Mouse (Mus musculus) ES-Bruce4 (cell line): ENCODE data around the gene Bard1. TPM values are rescaled to one million over a fixed set of nuclear protein-coding genes. Genes with fewer than 3 reads are reported as not detected.

ENCODE experiments used
- H3K27ac ChIP-seq: 2 replicates; pipeline ENCODE4 v1.5.1; 2012; ENCODE audit warnings: low read length, inconsistent platforms; ENCODE audit not compliant: insufficient read depth
- H3K27me3 ChIP-seq: 2 replicates; pipeline ENCODE4 v1.6.1; 2012; ENCODE audit warnings: mild to moderate bottlenecking, low read length, inconsistent platforms; ENCODE audit not compliant: control insufficient read depth, poor library complexity, insufficient read depth, severe bottlenecking
- H3K36me3 ChIP-seq: 2 replicates; pipeline ENCODE4 v1.6.1; 2012; ENCODE audit warnings: inconsistent platforms, mild to moderate bottlenecking, low read length, moderate library complexity; ENCODE audit not compliant: control insufficient read depth, poor library complexity, insufficient read depth, severe bottlenecking
- H3K4me1 ChIP-seq: one replicate; pipeline ENCODE4 v1.8.1; 2011; ENCODE audit warnings: low read length; ENCODE audit not compliant: control insufficient read depth, insufficient read depth
- H3K4me3 ChIP-seq: 2 replicates; pipeline ENCODE4 v1.5.1; 2011; ENCODE audit warnings: low read depth, mild to moderate bottlenecking, low read length
- H3K9ac ChIP-seq: 2 replicates; pipeline ENCODE4 v1.6.1; 2012; ENCODE audit warnings: low read depth, mild to moderate bottlenecking, inconsistent platforms; ENCODE audit not compliant: poor library complexity, severe bottlenecking
- H3K9me3 ChIP-seq: replicated peaks from 2 replicates; pipeline ENCODE4 v1.6.1; 2012; ENCODE audit warnings: mild to moderate bottlenecking, low read length, inconsistent platforms; ENCODE audit not compliant: control insufficient read depth, poor library complexity, insufficient read depth, severe bottlenecking
- CTCF ChIP-seq: IDR thresholded peaks from one replicate; pipeline ENCODE4 v1.8.1; 2011; ENCODE audit warnings: low read depth, low read length
- EP300 ChIP-seq: IDR thresholded peaks from 2 replicates; pipeline ENCODE4 v1.6.1; 2011; ENCODE audit warnings: low read depth, low read length; ENCODE audit not compliant: insufficient read depth
- POLR2A ChIP-seq: IDR thresholded peaks from one replicate; pipeline ENCODE4 v1.8.1; 2011; ENCODE audit warnings: low read length; ENCODE audit not compliant: insufficient read depth
- polyA plus RNA-seq: library from polyadenylated mRNA; stranded (reverse); fragments of >200 nt; gene quantifications from 2 replicates; pipeline ENCODE4 v1.2.4, GENCODE M21; 2011; ENCODE audit warnings: low read depth; ENCODE audit not compliant: missing spikeins, insufficient read depth, insufficient read length

Gene Bard1
- polyA plus RNA-seq, 1 experiment, result 34.0 TPM

- H3K27ac ChIP-seq, result no peak overlapping the region
- H3K9ac ChIP-seq, result no peak overlapping the region
- H3K36me3 ChIP-seq, result no peaks in the 10 kb centered on the region
- no peak overlapping the region for H3K4me3 ChIP-seq
- no peaks in the 10 kb centered on the region for H3K4me1 ChIP-seq
- TF ChIP-seq EP300 (no peak), CTCF (no peak), POLR2A (no peak)
- H3K9me3 ChIP-seq, result no peaks in the 10 kb centered on the region
- no peaks in the 10 kb centered on the region for H3K27me3 ChIP-seq
Measured at GRCm38 (mm10) chr1:71004177-71004576, 98.8 kb downstream of the Bard1 start.

GRCm38 (mm10) chr1:71003741-71004140 is 99.2 kb downstream of the Bard1 start:
- Histone ChIP-seq H3K27me3 (no peaks in the 10 kb centered on the region), H3K4me3 (no peak overlapping the region), H3K9me3 (no peaks in the 10 kb centered on the region), H3K36me3 (no peaks in the 10 kb centered on the region), H3K4me1 (no peaks in the 10 kb centered on the region), H3K9ac (no peak overlapping the region), H3K27ac (no peak overlapping the region)
- TF ChIP-seq EP300 (no peak), POLR2A (no peak), CTCF (no peak)

GRCm38 (mm10) chr1:70997377-70997993 is 105.5 kb downstream of the Bard1 start:
- Histone ChIP-seq H3K9me3 (no peaks in the 10 kb centered on the region), H3K36me3 (no peaks in the 10 kb centered on the region), H3K4me3 (no peak overlapping the region), H3K4me1 (no peaks in the 10 kb centered on the region), H3K9ac (no peak overlapping the region), H3K27ac (no peak overlapping the region), H3K27me3 (no peaks in the 10 kb centered on the region)
- TF ChIP-seq POLR2A, result no peak
- no peak for TF ChIP-seq EP300
- no peak for TF ChIP-seq CTCF

- TF ChIP-seq CTCF, result no peak
- no peak for TF ChIP-seq POLR2A
- no peak for TF ChIP-seq EP300
- H3K9ac ChIP-seq, result no peak overlapping the region
- no peaks in the 10 kb centered on the region for H3K36me3 ChIP-seq
- H3K4me1 ChIP-seq, result no peaks in the 10 kb centered on the region
- no peaks in the 10 kb centered on the region for H3K27me3 ChIP-seq
- H3K27ac ChIP-seq, result no peak overlapping the region
- H3K9me3 ChIP-seq, result no peaks in the 10 kb centered on the region
- H3K4me3 ChIP-seq, result no peak overlapping the region
Measured at GRCm38 (mm10) chr1:70996766-70997165, 106.2 kb downstream of the Bard1 start.
